Mouse (Mus musculus): ENCODE measurements at regions not wholly inside any gene's neighbourhood (a gene's known extent, or its start where the extent isn't known, plus 50 kb on each side); places are given as distances from the start of the nearest gene placed in this dataset.

- no peak for DNase-seq (ENCODE audit: extremely low read depth, low read depth, low spot score)
Observed at GRCm38 (mm10) chr5:105975275-105976011, 99.1 kb downstream of the Zfp326 start.

- no peak for DNase-seq (ENCODE audit: extremely low read depth, low read depth, low spot score)
Observed at GRCm38 (mm10) chr5:105974576-105975177, 98.3 kb downstream of the Zfp326 start.
